Mouse (Mus musculus): Measurements from ENCODE around the gene Prickle2.
A peak's percentile ranks its signal among the peaks of the same experiment; 100 is the strongest.

Gene Prickle2

DNA sequence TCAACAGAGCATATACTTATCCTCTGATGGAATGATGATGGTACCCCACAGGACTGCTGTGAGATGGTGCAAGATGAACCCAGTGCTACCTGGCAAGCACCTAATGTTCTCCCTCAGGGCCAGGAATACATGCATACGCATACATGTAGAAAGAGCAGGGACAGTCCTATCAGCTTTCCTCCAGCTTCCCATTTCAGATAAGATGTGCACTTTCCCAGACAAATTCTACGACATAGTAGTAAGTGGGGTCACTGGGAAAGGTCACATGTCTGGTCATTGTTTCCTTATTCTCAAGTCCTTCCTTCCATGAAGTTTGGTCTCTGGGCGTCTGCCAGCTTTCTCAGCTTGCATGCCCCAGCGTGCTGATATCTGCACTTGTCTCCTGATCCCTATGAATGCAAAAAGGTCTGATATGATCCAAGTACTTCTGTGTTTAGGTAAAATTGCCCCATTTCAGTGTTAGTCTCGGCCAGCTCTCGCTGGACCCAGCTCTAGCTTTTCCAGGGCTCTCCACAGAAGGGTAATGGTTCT is 187.5 kb downstream of the Prickle2 start:
- DNase-seq (ENCODE audit: low spot score) = no peak

DNA sequence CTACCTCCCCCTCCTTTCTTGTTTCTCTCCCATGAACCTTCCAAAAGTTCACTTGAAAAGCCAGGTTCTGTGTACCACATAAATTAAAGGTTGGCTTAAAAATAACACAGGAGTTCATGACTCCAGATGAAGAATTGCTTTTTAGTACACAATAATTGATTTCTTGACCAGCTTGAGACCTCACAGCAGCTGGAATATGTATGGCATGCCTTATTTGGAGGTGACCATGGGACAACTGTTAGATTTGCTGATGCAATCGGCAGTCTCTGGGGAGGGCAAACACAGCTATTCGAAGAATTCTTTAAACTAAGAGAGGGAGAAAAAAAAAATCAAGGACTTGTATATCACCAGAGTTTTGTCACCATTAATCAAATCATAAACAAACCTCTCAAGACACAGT is 189.0 kb downstream of the Prickle2 start:
- no peak for DNase-seq (ENCODE audit: low spot score)

DNA sequence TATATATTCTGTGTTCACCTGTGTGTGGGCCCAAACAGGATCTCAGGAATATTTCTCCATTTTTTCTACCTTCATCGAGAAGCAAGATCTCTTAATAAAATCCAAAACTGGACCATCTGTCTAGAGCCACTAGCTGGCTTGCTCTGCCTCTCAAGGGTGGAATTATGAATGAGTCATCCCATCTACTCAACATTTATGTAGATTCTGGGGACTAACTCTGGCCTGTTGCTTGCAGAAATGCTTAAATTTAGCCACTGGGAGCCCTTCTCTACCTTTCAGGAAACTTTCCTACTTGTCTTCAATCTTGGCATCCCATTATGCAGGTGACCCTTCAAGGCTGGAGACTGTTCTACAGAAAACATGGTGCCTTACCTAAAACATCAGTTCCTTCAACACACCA is 194.0 kb downstream of the Prickle2 start:
- no peak for DNase-seq (ENCODE audit: low spot score)

DNA sequence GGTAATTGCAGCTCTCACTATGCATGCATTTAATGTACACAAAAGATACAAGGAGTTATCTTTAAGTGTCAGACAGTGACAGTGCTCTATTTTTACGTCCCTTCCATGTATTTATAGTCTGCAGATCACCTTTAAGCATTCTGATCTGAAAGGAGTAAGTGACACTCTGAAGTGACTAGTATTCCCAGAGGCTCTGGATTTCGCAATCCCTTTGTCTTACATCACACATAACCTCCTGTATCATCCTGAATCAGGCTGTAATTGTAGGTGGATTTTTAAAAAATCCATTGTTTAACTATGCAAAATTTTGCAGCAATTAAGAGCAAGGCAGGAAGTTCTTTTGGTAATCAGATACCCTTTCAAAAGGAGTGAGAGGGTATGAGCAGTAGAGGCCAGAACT is 196.2 kb downstream of the Prickle2 start:
- no peak for DNase-seq (ENCODE audit: low spot score)

DNA sequence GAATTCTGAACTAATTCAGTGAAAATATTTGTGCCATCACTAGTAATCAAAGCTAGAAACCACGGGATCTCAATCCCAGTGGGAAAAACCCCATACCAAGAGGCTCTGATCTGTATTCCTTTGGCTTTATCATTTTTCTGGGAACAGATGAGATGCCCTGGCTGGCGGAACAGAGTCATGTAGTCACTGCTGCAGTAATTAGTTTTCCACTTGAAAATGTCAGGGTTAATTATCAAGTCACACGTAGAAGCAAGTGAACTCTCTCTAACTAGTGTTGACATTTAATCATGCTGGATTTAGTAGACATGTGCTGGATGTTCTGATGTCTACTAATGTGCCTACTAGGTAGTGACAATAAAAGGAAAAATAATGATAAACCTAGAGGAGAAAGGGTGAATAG is 199.7 kb downstream of the Prickle2 start:
- DNase-seq (ENCODE audit: low spot score) = peak; percentile 60

DNA sequence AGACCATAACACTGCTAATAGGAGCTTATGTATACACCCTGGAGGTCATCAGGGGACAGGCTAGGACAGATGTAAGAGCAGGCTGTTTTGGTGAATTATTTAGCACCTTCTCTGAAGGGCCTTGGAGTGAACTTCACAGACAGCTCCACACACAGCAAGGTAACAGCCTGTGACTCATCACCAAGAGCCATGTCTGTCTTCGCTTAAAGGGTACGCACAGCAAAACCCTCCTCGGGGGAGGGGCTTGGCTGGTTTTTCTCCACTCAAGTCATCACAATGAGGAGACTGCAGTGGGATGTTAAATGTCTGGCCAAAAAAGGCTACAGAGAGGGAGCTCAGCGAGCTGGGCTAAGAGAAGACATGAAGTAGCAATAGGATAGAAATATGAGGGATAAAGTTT is 206.5 kb downstream of the Prickle2 start:
- DNase-seq (ENCODE audit: low spot score) = peak; percentile 38

DNA sequence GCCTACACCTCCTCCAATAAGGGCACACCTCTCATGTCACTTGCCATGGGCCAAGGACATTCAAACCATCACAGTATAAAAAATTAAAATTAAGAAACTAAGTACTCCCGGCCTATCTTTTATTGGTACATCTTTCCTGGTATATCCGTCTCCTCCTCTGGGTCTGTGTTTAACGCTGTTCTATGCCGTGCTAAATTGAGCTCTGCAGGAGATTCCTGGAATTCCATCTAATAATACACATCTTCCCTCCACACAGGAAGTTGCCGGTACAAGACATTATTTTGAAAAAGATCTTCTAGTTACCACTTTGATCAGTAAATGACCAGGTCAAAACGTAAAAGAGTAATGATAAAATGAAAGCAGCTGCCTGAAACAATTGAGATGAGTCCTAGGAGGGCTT is 207.4 kb downstream of the Prickle2 start:
- DNase-seq (ENCODE audit: low spot score) = no peak

DNA sequence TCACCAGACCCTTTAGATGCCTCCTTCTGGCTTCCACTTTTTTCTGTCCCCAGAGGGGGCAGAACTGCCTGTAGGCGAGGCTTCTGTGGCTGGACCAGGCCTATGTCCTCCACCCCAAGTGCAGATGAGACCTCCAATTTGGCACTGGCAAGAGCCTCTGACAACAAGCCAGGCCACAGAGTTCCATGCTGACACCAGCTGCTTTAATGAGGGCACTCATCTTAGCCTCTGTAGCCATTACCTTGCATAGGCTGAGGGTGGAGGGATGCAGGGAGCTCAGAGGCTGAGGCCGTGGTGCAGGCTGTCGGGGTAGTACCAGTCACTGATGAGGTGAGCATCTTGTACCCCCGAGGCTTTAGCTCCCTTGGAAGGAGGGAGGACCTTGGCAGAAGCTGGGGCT is 208.7 kb downstream of the Prickle2 start:
- no peak for DNase-seq (ENCODE audit: low spot score)

DNA sequence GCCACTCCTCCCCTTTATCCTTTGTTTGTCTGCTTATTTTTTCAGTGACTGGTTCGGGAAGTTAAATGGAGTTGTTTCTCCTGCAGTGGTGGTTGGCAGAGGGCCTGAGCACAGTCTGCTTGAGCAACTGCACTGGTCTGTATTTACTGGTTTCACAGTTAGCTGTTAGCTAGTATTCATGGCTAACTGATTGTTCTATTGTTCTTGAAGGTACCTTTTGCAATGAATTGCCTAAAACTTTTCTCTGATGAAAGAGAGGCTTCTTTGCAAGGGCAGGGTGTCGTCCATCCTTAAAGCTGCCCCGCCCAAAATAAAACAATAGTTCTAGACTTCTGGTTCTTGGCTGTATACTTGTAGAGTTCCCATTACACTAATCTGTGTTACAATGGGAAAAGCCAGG is 210.5 kb downstream of the Prickle2 start:
- DNase-seq (ENCODE audit: low spot score) = no peak

DNA sequence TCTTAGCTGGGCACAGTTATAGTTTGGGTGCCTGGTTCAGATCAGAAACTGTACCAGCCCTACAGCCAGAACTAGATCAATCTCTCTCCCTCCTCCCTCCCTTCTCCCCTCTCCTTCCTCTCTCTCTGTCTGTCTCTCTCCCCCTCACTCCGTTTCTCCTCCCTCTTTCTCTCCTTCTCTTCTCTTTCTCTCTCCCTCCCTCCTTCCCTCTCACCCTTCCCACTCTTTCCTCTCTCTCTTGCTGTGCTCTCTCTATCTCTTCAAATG is 224.3 kb downstream of the Prickle2 start:
- DNase-seq (ENCODE audit: low spot score) = no peak

DNA sequence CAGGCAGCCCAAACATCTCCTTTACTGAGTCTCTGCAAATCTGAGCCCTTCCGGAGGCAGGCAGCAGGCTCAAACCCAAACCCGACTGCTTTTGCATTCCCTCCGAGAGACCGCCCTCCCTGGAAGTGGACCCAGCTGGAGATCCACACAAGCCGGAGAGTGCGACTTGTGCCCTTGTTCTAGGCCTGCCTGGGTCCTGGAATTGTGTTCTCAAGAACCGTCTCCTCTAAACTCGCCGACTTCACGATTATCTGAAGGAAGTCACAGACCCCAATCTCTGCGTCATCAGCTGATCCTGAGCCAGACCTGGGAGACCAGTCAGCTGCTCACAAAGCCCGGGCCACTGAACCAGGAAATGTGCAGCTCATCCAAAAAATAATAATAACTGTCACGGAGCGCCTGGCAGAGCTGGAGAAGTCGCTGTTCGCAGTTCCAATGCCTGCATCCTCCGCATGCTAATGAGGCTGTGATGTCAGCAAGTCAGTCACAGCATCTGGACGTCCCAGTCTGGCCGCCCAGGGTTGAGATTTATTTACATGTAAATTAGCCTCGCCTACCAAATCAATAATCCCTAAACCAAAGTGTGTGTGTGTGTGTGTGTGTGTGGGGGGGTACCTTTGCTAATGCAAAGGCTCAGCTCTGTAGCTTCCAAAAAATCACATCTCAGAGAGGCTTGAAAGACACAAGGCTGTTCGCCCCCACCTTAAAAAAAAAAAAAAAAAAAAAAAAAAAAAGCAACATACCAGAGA is 224.8 kb downstream of the Prickle2 start:
- peak; percentile 69 for DNase-seq (ENCODE audit: low spot score)

DNA sequence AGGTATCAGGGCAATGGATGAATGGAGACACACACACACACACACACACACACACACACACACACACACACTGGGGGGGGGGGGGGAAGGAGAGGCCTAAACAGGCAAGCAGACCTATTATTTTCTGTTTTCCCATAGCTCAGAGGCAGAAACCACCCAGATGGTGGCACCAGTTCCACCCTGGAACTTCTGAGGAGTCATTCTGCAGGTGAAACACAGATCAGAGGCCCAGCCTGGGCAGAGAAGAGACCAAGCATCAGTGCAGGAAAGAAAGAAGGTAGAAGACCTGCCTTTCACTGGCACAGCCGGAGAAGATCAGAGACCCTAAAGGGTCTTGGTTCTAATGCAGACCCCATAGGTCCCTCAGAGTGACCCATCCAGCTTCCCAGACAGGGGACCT is 227.3 kb downstream of the Prickle2 start:
- no peak for DNase-seq (ENCODE audit: low spot score)

DNA sequence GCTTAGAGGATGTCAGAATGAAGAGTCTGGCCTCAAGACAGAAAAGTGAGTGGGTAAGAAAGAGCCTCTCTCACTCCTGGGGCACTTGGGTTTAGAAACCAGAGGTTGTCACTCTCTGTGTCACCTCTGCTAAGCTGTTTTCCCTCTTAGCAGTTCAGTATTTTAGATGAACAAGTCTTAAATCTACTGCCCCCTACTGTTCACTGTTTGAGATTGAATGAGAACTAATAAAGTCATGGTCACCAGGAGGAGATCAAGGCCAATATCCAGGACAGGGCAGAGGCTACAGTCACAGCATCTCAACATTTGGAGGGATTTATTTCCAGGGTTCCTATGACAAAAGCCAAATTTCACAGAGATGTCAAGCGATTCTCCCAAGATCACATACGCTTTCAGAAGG is 228.3 kb downstream of the Prickle2 start:
- peak; percentile 74 for DNase-seq (ENCODE audit: low spot score)

DNA sequence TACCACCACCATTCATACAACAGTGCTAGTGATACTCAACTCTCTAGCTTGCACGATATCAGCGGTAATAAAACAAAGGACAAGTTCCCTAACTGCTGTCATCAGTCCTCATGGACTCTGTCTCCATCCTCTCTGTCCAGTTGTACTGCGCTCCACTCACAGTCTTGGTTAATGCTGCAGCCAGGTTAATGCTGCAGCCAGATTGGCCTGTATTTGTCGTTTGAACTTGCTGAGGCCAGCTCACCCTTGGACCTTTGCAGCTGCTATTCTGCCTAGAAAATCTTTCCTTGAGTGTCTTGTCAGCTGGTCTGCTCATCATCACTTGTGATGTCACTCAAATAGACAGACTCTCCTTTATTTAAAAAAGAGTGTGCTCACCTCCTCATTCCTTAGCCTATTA is 236.5 kb downstream of the Prickle2 start:
- no peak for DNase-seq (ENCODE audit: low spot score)

DNA sequence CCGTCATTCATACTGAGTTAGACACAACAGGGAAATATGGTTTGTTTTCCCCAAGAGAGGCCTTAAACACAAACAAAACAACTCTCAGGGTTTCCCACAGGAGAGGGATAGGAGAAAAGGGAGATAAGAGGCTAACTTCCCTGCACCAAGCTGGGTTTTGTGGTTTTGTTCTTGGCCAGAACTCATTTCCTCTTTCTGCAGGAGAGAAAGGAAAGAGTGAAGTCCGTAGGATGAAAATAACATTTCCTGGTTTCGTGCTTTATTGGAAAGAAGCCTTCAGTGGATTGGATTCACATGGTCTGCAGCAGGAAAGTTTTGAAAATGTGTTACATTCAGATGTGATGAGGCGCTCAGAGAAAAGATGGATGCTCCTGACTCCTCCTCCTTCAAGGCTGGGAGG is 237.1 kb downstream of the Prickle2 start:
- DNase-seq (ENCODE audit: low spot score) = no peak

DNA sequence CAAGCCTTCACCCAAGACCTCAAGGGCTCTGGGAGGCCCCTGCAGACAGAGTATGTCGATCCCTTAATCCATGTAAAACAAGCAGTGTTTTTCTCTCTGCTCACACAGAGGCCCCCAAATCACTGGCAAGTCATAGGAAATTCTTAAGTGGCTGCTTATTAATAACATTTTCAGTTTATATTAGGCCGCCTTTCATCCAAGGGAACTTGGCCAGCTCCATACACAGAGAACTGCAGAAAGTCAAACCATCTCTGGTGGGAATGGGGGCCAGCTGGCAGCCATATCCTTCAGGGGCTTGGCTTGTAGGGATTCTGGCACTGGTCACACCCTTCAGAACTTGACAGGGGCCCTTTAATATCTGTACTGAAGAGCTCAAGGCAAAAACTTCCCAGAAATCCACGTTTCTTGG is 237.6 kb downstream of the Prickle2 start:
- no peak for DNase-seq (ENCODE audit: low spot score)

DNA sequence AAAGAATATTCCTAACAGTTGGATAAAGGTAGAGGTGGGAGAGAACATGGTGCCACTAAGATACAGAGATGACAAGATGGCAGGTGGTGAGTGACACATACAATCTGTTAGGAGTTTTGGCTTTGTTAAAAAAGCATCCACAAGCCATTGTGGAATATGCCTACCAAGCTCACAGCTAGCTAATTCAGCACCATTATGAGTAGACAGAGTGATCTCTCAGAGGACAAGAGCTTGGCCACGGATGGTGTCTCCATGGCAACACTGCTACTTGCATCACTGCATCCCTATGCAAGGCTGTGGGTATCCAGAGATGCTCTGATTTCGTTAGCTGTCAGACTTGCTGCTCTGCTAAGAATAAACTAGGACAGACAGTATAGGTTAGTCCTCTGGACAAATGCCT is 238.6 kb downstream of the Prickle2 start:
- DNase-seq (ENCODE audit: low spot score) = peak; percentile 44

DNA sequence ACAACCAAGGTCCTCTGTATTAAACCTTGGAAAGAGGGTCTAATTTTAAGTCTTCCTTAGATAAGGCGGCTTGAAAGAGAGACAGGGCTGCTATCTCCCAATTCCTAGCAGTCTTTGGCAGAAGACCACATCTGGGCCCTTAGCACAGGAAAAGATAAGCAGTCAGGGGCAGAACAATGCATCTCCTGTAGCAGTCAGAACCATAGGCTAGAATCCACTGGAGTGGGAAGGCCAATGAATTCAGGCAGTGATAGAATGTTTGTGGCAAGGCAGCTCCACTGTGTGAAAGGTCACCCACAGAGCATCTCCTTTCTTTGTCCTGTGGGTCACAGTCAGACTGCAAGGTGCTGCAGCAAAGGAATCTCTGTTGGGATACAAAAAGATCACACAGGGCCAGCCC is 240.3 kb downstream of the Prickle2 start:
- DNase-seq (ENCODE audit: low spot score) = no peak

DNA sequence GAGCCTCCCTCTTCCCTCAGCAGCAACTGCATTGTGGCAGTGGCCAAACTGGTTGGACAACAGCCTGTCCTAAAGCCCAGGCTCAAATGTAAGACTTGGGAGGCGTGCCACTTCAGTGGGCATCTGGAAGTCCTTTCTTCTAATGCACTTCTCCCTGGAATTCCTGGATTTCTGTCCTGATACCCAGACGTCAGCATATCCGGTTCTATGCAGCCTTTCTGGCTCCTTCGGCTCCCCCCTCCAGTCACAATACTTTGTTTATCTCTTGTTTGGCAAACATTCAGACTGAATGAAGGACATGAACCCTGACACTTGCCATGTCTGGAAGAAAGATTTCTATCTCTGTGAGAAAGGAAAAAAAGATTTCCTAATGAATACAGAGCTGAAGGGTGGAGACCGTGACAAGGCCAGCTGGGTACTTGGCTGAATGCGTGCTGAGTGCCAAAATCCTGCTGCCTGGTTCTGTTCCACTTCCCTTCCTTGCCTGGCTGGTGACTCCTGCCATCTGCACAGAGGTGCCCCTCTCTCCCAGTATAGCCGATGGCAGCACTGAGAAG is 241.1 kb downstream of the Prickle2 start:
- DNase-seq (ENCODE audit: low spot score) = no peak

DNA sequence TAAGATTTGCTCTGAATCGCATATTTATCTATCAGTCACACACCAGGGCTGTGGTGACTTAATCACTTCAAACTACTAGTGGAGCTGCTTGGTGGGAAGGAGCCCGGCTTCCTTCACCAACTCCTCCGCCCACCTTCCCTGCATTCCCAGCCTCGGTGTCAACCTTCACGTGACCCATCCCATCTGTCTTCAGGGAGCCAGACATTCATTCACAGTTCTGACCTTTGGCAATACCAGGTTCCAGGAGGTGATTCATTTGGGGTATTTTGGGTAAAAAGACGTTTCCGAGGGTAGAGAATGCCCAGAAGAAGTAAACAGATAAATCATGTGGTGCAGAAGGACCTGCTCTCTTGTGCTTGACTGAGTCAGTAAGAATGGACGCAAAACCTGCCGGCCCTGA is 242.2 kb downstream of the Prickle2 start:
- DNase-seq (ENCODE audit: low spot score) = no peak

DNA sequence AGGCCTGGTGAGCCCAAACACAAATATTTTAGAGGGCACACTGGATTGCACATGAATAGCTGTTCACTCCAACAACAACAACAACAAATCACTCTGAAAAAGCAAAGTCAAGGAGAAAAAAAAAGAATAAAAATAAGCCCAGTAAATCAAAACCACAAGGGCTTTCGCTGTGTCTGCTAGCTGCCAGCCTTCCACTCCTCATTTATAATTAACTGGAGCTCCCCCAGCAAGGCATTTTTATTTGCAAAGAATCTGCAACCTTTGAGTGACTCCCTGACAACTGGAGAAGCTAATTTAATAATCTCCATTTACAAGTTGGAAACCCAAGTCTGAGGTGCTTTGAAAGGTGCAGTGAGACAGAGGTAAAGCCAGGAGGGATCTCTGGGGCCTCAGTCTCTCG is 245.2 kb downstream of the Prickle2 start:
- DNase-seq (ENCODE audit: low spot score) = no peak

DNA sequence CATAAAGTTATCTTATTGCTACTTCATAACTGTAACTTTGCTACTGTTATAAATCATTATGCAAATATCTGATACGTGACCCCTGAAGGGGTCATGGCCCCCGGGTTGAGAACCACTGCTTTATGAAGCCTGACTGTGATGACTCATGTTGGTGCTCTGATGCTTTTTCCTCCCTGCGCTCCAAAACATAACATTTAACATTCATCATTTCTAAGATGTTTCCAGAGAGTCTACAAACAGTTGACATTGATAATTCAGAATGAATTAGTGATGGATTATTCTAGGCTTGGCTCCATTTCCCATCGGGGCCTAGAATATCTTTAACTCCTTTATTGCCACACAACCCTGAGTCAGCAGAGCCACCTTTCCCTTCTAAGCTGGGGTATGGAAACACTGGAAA is 247.9 kb downstream of the Prickle2 start:
- DNase-seq (ENCODE audit: low spot score) = no peak

DNA sequence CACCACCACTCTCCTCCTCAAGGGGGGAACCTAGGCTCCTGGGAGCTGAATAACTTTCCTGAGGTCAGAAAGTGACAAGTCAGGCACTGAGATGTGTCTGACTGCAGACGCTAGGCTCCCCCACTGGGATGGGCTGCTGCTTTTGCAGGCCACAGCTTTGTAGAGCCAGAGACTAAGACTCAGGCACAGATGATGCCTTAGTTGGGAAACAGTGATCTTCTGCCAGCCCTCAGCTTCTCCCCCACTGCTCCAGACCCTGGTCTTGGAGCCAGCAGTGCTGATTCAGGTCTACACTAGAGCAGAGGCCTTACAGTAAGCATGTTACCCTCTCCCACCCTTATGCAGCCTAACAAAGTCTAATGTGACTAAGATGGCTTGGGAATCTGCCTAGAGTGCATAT is 254.5 kb downstream of the Prickle2 start:
- no peak for DNase-seq (ENCODE audit: low spot score)

DNA sequence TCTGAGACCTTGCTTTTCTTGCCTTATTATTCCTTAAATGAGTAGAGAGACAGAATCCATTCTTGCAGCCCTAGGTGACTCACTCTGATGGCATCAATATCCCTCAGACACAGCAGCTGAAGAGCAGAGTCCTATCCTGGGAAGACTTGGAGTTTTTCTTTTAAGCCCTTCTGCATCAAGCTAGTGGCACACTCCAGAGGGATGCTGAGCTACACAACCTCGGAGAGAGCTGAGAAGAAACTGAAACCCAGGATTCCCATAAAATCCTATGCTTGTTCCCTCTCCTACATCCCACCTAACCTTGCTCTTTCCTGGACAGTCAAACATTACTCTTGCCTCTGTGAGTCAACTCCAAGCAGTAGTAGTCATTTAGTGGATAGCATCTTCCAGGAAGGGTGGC is 256.0 kb downstream of the Prickle2 start:
- no peak for DNase-seq (ENCODE audit: low spot score)
